Mouse (Mus musculus) limb, embryonic 12.5 days (tissue): ENCODE data around the gene Wdr53. TPM values are rescaled to one million over a fixed set of nuclear protein-coding genes. Genes with fewer than 3 reads are reported as not detected.
"Not testable (repeated sequence)": the region's sequence is repeated elsewhere in the genome, so short reads cannot be mapped to it uniquely, and the experiment has no call there.

Experiments
- ATAC-seq: fragments of 200-750 bp; cut with Nextera tagmentation; 2 replicates; pipeline ENCODE4 v1.8.0; 2017; ENCODE audit warnings: low read depth, moderate TSS enrichment; ENCODE audit not compliant: insufficient number of reproducible peaks, insufficient read depth, low FRiP score, low TSS enrichment
- H3K27ac ChIP-seq: fragments of 300-500 bp; sonication (generic); 2 replicates; pipeline ENCODE4 v1.5.1; 2016; ENCODE audit warnings: mild to moderate bottlenecking, moderate library complexity
- H3K27me3 ChIP-seq: fragments of 300-500 bp; sonication (generic); 2 replicates; pipeline ENCODE4 v1.6.1; 2016; ENCODE audit warnings: mild to moderate bottlenecking, moderate library complexity
- H3K36me3 ChIP-seq: fragments of 300-500 bp; sonication (generic); 2 replicates; pipeline ENCODE4 v1.6.1; 2016; ENCODE audit warnings: mild to moderate bottlenecking, moderate library complexity
- H3K4me1 ChIP-seq: fragments of 300-500 bp; sonication (generic); replicated peaks from 2 replicates; pipeline ENCODE4 v1.6.1; 2016
- H3K4me2 ChIP-seq: fragments of 300-500 bp; sonication (generic); 2 replicates; pipeline ENCODE4 v1.6.1; 2016; ENCODE audit warnings: mild to moderate bottlenecking, moderate library complexity
- H3K4me3 ChIP-seq: fragments of 300-500 bp; sonication (generic); replicated peaks from 2 replicates; pipeline ENCODE4 v1.5.1; 2016; ENCODE audit warnings: mild to moderate bottlenecking
- H3K9ac ChIP-seq: fragments of 300-500 bp; sonication (generic); replicated peaks from 2 replicates; pipeline ENCODE4 v1.6.1; 2016; ENCODE audit warnings: mild to moderate bottlenecking, moderate library complexity
- H3K9me3 ChIP-seq: fragments of 300-500 bp; sonication (generic); 2 replicates; pipeline ENCODE4 v1.6.1; 2016; ENCODE audit warnings: mild to moderate bottlenecking, moderate library complexity
- WGBS: fragments of 180-500 bp; shearing (Covaris S2); methylation state at CpG from one replicate; pipeline ENCODE4 v1.1.7; 2016; 5-methylcytosine and 5-hydroxymethylcytosine counted together
- polyA plus RNA-seq: library from polyadenylated mRNA; unstranded; fragments of >200 nt; fragmentation: Nextera tagmentation; extraction: Ambion mirVana; gene quantifications from 2 replicates; pipeline ENCODE4 v1.2.1, GENCODE M21; 2016

Wdr53 gene
- polyA plus RNA-seq = 18.4 and 19.0 TPM in 2 replicates

DNA sequence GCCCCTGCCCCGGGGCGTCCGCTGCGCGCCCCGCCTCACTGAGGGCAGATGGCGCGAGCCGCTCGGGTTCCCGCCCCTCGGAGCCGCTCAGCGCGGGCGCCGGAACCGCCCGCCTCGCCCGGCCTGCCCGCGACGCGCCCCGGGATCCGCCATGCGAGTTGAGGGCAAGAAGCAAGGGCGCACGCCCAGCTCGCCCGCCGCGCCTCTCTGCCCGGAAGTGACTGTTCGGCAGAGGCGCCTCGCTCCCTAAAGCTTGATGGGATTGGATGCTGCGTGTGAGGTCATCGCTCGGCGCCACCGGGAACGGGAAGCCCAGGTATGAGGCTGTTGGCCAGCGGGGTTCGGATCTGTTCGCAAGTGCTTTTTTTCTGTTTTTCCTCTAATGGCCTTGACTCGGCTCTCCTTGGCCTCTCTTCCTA is at the start of gene Wdr53, which contains the start of gene Fbxo45:
Wdr53 (plus strand) TSS at position 276 of the 419 bp plus-strand sequence.
Fbxo45 (minus strand) TSS at position 207 of the 419 bp plus-strand sequence.
- Histone ChIP-seq H3K9me3 (no peaks in the 10 kb centered on the region), H3K9ac (peak within 1 kb of the TSS; percentile 91), H3K36me3 (peaks cover 8% of the 10 kb centered on the region), H3K4me2 (peak within 1 kb of the TSS; percentile 60), H3K4me1 (peaks cover 25% of the 10 kb centered on the region), H3K4me3 (peak within 1 kb of the TSS; percentile 83), H3K27ac (peak within 1 kb of the TSS; percentile 95), H3K27me3 (no peaks in the 10 kb centered on the region)
- under 1% methylated on average over 44 of the region's 48 CpGs for WGBS
- peak; percentile 97 for ATAC-seq

DNA sequence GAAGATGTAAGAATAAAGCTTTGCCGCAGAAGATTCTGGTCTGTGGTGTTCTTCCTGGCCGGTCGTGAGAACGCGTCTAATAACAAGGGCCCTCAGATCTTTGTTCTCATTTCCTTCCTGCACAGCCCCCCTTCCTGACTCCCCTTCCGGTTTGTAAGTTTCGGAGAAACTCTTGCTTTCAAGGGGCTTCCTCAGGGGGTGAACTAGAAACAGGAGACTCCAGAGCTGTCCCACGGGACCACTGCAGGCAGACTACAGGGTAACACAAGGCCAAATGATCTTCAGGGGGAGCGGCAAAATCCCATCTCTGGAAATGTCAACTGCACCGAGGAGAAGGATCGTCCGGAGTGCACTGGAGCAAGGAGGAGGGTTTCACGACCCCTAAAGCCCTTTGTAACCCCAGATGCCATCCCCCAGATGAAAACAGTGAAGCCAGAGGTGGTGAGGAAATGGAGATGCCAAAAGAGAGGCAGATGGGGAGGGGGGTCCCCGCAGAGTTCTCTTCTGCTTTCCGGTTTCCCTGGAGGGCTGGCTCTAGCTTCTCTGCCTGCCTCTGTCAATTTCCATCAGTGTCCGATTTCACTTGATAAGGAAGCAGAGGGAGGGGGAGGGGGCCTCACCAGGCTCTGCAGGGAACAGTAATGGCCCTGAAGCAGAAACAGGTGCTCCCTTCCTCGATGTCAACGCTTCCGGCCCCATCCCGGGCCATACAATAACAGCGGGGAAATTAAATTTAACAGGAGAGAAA is 46.6 kb upstream of the Wdr53 start:
- 56% methylated on average over 21 of the region's 21 CpGs for WGBS
- Histone ChIP-seq H3K27ac (0 out of 2 replicates have a peak overlapping the region, but pooled peaks have one; percentile 53), H3K9me3 (no peaks in the 10 kb centered on the region), H3K4me3 (no peak overlapping the region), H3K4me2 (peak overlapping the region; percentile 29), H3K4me1 (peaks cover 9% of the 10 kb centered on the region), H3K27me3 (no peaks in the 10 kb centered on the region), H3K36me3 (no peaks in the 10 kb centered on the region), H3K9ac (no peak overlapping the region)
- no peak for ATAC-seq

GRCm38 (mm10) chr16:32201004-32201325 is 46.1 kb upstream of the Wdr53 start:
- H3K4me1 ChIP-seq = peaks cover 9% of the 10 kb centered on the region
- WGBS = 74% methylated on average over 9 of the region's 9 CpGs
- no peak overlapping the region for H3K27ac ChIP-seq
- H3K9me3 ChIP-seq = no peaks in the 10 kb centered on the region
- H3K36me3 ChIP-seq = no peaks in the 10 kb centered on the region
- H3K4me3 ChIP-seq = no peak overlapping the region
- no peaks in the 10 kb centered on the region for H3K27me3 ChIP-seq
- H3K4me2 ChIP-seq = peak overlapping the region; percentile 29; the same call in 1 of the 2 replicates
- no peak overlapping the region for H3K9ac ChIP-seq
- no peak for ATAC-seq

DNA sequence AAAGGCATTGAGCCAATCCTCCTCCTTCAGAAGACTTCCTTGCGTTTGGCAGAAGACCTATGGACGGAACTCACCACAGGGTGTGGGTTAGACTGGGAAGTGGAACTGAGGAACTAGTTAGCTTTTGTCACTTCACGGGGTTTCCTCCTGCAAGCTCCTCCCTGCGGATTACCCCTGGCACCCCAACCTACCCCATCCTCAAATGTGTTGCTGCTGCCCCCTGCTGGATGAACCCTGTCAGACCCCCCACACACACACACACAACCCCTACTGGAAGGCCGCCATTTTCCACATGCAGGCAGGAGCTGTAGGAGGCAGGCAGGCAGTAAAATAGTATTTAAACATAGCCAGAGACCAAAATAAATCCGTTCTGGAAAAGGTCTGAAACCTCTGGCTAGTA is 44.3 kb upstream of the Wdr53 start:
- Histone ChIP-seq H3K4me2 (no peak overlapping the region), H3K4me3 (no peak overlapping the region), H3K36me3 (no peaks in the 10 kb centered on the region), H3K27ac (no peak overlapping the region), H3K9ac (no peak overlapping the region), H3K4me1 (peaks cover 9% of the 10 kb centered on the region), H3K27me3 (no peaks in the 10 kb centered on the region), H3K9me3 (no peaks in the 10 kb centered on the region)
- 67% methylated on average over 6 of the region's 6 CpGs for WGBS
- ATAC-seq = no peak

GRCm38 (mm10) chr16:32204902-32205301 is 42.1 kb upstream of the Wdr53 start:
- no peaks in the 10 kb centered on the region for H3K27me3 ChIP-seq
- H3K4me2 ChIP-seq = no peak overlapping the region
- ATAC-seq = no peak
- H3K27ac ChIP-seq = no peak overlapping the region
- peaks cover 8% of the 10 kb centered on the region; the same call in 1 of the 2 replicates for H3K9me3 ChIP-seq
- no peak overlapping the region for H3K9ac ChIP-seq
- WGBS = 56% methylated on average over 3 of the region's 3 CpGs
- H3K36me3 ChIP-seq = no peaks in the 10 kb centered on the region
- H3K4me3 ChIP-seq = no peak overlapping the region
- H3K4me1 ChIP-seq = peaks cover 9% of the 10 kb centered on the region

DNA sequence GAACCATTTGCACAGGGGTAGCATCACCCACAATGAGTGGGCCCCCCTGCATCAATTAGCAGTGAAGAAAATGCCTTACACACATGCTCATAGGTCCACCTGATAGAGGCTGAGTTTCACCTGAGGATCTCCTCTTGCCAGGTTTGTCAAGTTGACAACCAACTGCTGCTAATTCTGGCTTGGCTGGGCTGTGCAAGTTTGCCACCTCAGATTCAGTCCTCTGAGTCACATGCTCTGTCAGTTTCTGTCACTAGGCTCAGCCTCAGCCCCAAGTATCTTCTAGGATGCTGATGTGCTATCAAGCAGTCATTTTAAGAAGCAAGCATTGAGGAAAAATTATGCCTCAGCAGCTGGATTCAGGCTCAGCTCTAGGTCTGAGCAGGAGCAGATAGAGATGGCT is 32.9 kb upstream of the Wdr53 start:
- no peak overlapping the region for H3K4me2 ChIP-seq
- H3K27me3 ChIP-seq = no peaks in the 10 kb centered on the region; the same call in 1 of the 2 replicates
- H3K4me3 ChIP-seq = no peak overlapping the region
- no peak overlapping the region for H3K27ac ChIP-seq
- no peak overlapping the region for H3K9ac ChIP-seq
- no peaks in the 10 kb centered on the region for H3K4me1 ChIP-seq
- no peaks in the 10 kb centered on the region for H3K36me3 ChIP-seq
- peaks cover 8% of the 10 kb centered on the region; the same call in 1 of the 2 replicates for H3K9me3 ChIP-seq
- ATAC-seq = no peak

GRCm38 (mm10) chr16:32214804-32215576 is 32.0 kb upstream of the Wdr53 start:
- ATAC-seq = no peak
- no peak overlapping the region for H3K27ac ChIP-seq
- H3K4me1 ChIP-seq = no peaks in the 10 kb centered on the region

DNA sequence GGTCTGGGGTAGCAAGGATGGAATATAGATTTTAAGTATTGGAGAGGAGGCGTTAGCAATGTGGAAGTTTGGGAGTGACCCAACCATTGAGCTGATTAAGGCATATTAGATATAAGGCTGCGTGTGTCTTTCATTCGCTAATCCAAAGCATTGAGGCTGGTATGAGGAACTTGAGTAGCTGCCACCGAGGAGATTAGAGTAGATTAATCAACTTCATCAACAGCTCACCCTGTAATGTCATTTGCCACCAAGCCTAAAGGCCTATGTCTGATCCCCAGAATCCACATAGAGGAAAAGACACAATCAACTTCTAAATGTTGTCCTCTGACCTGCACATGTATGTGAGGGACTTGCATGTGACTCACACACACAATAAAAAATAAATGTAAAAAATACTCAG is 25.2 kb upstream of the Wdr53 start:
- Histone ChIP-seq H3K27ac (no peak overlapping the region), H3K4me1 (no peaks in the 10 kb centered on the region), H3K9me3 (no peaks in the 10 kb centered on the region), H3K36me3 (no peaks in the 10 kb centered on the region), H3K27me3 (no peaks in the 10 kb centered on the region), H3K9ac (no peak overlapping the region), H3K4me3 (no peak overlapping the region), H3K4me2 (no peak overlapping the region)
- no peak for ATAC-seq
- 80% methylated on average over 4 of the region's 4 CpGs for WGBS

More at GRCm38 (mm10) chr16:32214804-32215576, 32.0 kb upstream of the Wdr53 start:
- Histone ChIP-seq H3K9me3 (no peaks in the 10 kb centered on the region), H3K27me3 (no peaks in the 10 kb centered on the region; the same call in 1 of the 2 replicates), H3K36me3 (no peaks in the 10 kb centered on the region), H3K9ac (no peak overlapping the region), H3K4me3 (no peak overlapping the region), H3K4me2 (no peak overlapping the region)
- WGBS = 76% methylated on average over 17 of the region's 17 CpGs

GRCm38 (mm10) chr16:32222399-32222798 is 24.6 kb upstream of the Wdr53 start:
- no peak overlapping the region for H3K4me3 ChIP-seq
- no peak for ATAC-seq
- H3K4me1 ChIP-seq = no peaks in the 10 kb centered on the region
- no peak overlapping the region for H3K27ac ChIP-seq
- H3K4me2 ChIP-seq = no peak overlapping the region
- no peaks in the 10 kb centered on the region for H3K36me3 ChIP-seq
- no peaks in the 10 kb centered on the region for H3K27me3 ChIP-seq
- H3K9ac ChIP-seq = no peak overlapping the region
- no peaks in the 10 kb centered on the region for H3K9me3 ChIP-seq

- H3K9ac ChIP-seq, H3K4me2 ChIP-seq, H3K4me3 ChIP-seq, H3K9me3 ChIP-seq, H3K27ac ChIP-seq, ATAC-seq, H3K4me1 ChIP-seq, H3K27me3 ChIP-seq: not testable (repeated sequence)
- H3K36me3 ChIP-seq = peaks cover 48% of the 10 kb centered on the region
- 89% methylated on average over 3 of the region's 3 CpGs for WGBS
Measured at GRCm38 (mm10) chr16:32232050-32232449, 15.0 kb upstream of the Wdr53 start.

DNA sequence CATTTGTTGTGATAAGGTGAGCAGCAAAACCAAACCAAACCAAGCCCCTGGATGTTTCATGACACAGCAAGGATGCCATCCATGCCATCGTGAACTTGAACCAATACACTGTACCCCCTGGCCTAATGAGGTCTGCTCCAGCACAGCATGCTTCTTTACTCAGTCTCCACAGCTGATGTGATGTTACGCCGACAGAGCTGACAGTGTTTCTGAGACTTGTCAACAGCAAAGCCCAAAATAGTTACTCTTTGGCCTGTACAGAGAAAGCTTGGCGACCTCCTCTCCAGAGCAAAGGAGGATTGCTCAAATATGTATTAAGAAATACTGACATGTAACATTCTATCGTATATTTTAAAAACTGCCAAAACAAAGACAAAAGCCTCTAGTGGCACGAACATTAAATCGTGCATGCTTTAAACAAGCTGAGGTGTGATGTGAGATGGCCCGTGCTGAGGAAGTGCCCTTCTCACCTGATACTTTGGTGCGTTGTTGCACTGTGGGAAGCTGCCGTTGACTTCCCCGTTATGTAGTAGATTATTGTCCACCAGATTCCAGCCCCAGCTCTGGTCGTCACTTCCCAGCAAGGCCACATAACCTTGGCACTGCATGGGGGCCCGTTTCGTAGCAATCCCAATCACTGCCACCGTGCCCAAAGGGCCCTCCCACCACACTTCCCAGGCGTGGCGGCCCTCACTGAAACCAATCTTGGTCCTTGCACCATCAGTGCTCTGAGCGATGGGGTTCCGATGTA is 8.9 kb upstream of the Wdr53 start:
- Histone ChIP-seq H3K27ac (no peak overlapping the region), H3K4me1 (no peaks in the 10 kb centered on the region), H3K9ac (no peak overlapping the region), H3K4me3 (no peak overlapping the region), H3K27me3 (no peaks in the 10 kb centered on the region), H3K4me2 (no peak overlapping the region), H3K36me3 (peaks cover 54% of the 10 kb centered on the region), H3K9me3 (no peaks in the 10 kb centered on the region)
- 90% methylated on average over 19 of the region's 19 CpGs for WGBS
- ATAC-seq = no peak
